Mouse (Mus musculus): ENCODE results near the gene Mthfd1l. TPM values are rescaled to one million over a fixed set of nuclear protein-coding genes. Genes with fewer than 3 reads are reported as not detected.
A peak's percentile ranks its signal among the peaks of the same experiment; 100 is the strongest.

The Mthfd1l gene
- polyA plus RNA-seq, 1 experiment from 2014 or later = 8.3 TPM

- no peak for ATAC-seq (ENCODE audit: insufficient number of reproducible peaks, low FRiP score, low TSS enrichment, low read depth)
- H3K4me3 ChIP-seq = no peak overlapping the region
Observed at GRCm38 (mm10) chr10:3947346-3947745, 25.6 kb upstream of the Mthfd1l start.

DNA sequence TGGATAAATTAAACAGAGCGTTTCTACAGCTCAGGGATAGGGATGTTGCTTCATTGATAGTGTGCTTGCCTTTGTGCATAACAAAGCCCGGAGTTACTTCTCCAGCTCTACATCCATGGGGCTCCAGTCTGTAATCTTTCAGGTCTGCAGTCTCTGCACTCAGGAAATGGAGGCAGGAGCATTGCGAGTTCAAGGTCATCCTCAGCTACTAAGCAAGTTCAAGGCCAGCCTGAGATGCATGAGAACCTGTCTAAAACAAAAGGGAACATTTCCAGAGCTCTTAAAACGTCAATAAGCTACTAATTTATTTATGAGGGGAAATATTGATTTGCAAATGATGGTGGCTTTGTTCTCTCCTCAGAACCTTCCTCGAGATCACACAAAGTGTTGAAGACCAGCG, 23.6 kb upstream of the Mthfd1l start:
- Histone ChIP-seq H3K4me1 (no peaks in the 10 kb centered on the region), H3K36me3 (peaks cover 40% of the 10 kb centered on the region), H3K27me3 (no peaks in the 10 kb centered on the region), H3K4me2 (no peak overlapping the region), H3K9me3 (no peaks in the 10 kb centered on the region), H3K9ac (no peak overlapping the region), H3K4me3 (no peak overlapping the region), H3K27ac (no peak overlapping the region)
- WGBS = 84% methylated on average over 6 of the region's 6 CpGs
- no peak for ATAC-seq (ENCODE audit: insufficient number of reproducible peaks, low FRiP score, low TSS enrichment, low read depth)

More at GRCm38 (mm10) chr10:3947346-3947745, 25.6 kb upstream of the Mthfd1l start:
- Histone ChIP-seq H3K4me1 (no peaks in the 10 kb centered on the region), H3K36me3 (peaks cover 31% of the 10 kb centered on the region), H3K27me3 (no peaks in the 10 kb centered on the region), H3K27ac (no peak overlapping the region), H3K9ac (no peak overlapping the region), H3K4me2 (no peak overlapping the region), H3K9me3 (no peaks in the 10 kb centered on the region)
- WGBS = 94% methylated on average over 7 of the region's 7 CpGs

DNA sequence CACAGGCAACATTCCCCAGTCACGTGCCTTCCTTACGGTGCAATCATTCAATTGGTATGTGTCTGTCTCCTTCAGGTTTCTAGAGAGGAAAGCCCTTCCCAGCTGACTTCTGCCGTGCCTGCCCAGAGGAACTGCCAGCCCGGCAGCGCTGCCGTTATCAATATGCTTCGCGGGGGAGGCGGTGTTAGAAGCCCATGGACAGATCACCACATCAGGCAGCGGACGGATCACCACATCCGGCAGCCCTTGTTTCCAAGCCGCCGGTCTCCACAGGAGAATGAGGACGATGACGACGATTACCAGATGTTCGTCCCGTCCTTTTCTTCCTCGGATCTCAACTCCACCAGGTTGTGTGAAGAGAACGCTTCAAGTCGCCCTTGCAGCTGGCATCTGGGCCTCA, 16.4 kb upstream of the Mthfd1l start:
- H3K27me3 ChIP-seq = no peaks in the 10 kb centered on the region
- H3K9ac ChIP-seq = no peak overlapping the region
- no peaks in the 10 kb centered on the region for H3K9me3 ChIP-seq
- H3K36me3 ChIP-seq = peaks cover 44% of the 10 kb centered on the region
- H3K27ac ChIP-seq = no peak overlapping the region
- 85% methylated on average over 22 of the region's 22 CpGs for WGBS
- H3K4me1 ChIP-seq = no peaks in the 10 kb centered on the region
- H3K4me2 ChIP-seq = no peak overlapping the region
- H3K4me3 ChIP-seq = no peak overlapping the region
- ATAC-seq (ENCODE audit: insufficient number of reproducible peaks, low FRiP score, low TSS enrichment, low read depth) = no peak

GRCm38 (mm10) chr10:3958591-3958990, 14.3 kb upstream of the Mthfd1l start:
- no peak overlapping the region for H3K9ac ChIP-seq
- no peak overlapping the region for H3K4me2 ChIP-seq
- H3K4me3 ChIP-seq = no peak overlapping the region
- no peak overlapping the region for H3K27ac ChIP-seq
- no peak for ATAC-seq (ENCODE audit: insufficient number of reproducible peaks, low FRiP score, low TSS enrichment, low read depth)
- 73% methylated on average over 5 of the region's 5 CpGs for WGBS
- no peaks in the 10 kb centered on the region for H3K27me3 ChIP-seq
- H3K36me3 ChIP-seq = peaks cover 44% of the 10 kb centered on the region
- H3K9me3 ChIP-seq = no peaks in the 10 kb centered on the region
- H3K4me1 ChIP-seq = no peaks in the 10 kb centered on the region

DNA sequence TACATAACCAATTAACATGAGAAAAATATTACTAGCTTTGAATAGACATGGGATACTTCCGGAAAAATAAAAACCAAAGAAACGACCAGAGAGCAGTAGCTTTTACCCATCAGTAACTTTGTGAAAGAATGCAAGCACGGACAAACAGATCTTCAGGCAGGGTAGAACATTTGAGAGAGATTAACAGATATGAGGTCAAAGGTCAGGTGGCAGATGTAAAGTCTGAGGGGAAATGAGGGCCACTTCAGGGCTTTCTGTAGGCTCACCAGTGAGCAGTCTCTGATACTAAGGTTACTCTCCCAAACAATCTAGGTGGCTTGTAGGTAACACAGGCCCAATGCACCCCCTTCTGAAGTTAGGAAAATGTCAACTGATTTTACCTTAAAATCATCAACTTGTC, 3.9 kb upstream of the Mthfd1l start:
- Histone ChIP-seq H3K9ac (no peak overlapping the region), H3K9me3 (no peaks in the 10 kb centered on the region), H3K4me3 (no peak overlapping the region), H3K4me1 (peaks cover 14% of the 10 kb centered on the region; the same call in 1 of the 2 replicates), H3K4me2 (no peak overlapping the region), H3K36me3 (peaks cover 9% of the 10 kb centered on the region), H3K27ac (no peak overlapping the region), H3K27me3 (no peaks in the 10 kb centered on the region)
- 51% methylated on average over 3 of the region's 3 CpGs for WGBS
- ATAC-seq (ENCODE audit: insufficient number of reproducible peaks, low FRiP score, low TSS enrichment, low read depth) = no peak

- H3K27me3 ChIP-seq = no peaks in the 10 kb centered on the region
- peaks cover 17% of the 10 kb centered on the region; the same call in 1 of the 2 replicates for H3K4me1 ChIP-seq
- peak overlapping the region; percentile 72; the same call in 1 of the 2 replicates for H3K4me3 ChIP-seq
- ATAC-seq (ENCODE audit: insufficient number of reproducible peaks, low FRiP score, low TSS enrichment, low read depth) = no peak
- no peaks in the 10 kb centered on the region for H3K9me3 ChIP-seq
- H3K9ac ChIP-seq = no peak overlapping the region
- H3K4me2 ChIP-seq = peak overlapping the region; percentile 95
- no peaks in the 10 kb centered on the region for H3K36me3 ChIP-seq
- H3K27ac ChIP-seq = peak overlapping the region; percentile 94; the same call in 1 of the 2 replicates
- 75% methylated on average over 9 of the region's 9 CpGs for WGBS
Observed at GRCm38 (mm10) chr10:3972237-3972636, 681 bp upstream of the Mthfd1l start.

DNA sequence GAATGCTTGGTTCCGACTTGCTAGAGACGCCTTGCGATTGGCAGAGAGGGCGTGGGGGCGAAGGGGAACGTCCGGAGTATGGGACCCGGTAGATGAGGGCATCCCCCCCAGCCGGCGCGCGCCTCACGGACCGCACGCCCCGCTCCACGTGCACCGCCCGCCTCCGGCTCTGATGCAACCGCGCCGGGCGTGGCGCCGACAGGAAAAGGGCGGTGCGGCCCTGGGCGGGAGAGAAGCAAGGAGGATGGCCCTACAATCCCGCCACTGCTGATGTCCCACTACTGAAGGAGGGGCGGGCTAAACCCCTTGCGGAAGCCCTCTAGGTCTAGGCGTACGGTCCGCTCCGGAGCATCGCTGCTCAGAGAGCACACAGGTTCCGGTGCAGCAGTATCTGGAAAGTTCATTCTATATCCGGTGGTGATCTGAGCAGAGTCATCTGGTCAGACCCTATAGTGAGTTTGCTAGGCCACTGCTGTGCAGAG, 712 bp downstream of the Mthfd1l start:
- peak overlapping the region; percentile 95 for H3K4me2 ChIP-seq
- WGBS = under 1% methylated on average over 38 of the region's 39 CpGs
- H3K9me3 ChIP-seq = no peaks in the 10 kb centered on the region
- peak overlapping the region; percentile 72 for H3K4me3 ChIP-seq
- H3K4me1 ChIP-seq = peaks cover 17% of the 10 kb centered on the region; the same call in 1 of the 2 replicates
- peak overlapping the region; percentile 94 for H3K27ac ChIP-seq
- H3K9ac ChIP-seq = peak overlapping the region; percentile 65
- 0 out of 2 replicates have a peak, but pooled peaks cover 2% of the 10 kb centered on the region for H3K36me3 ChIP-seq
- no peaks in the 10 kb centered on the region for H3K27me3 ChIP-seq
- ATAC-seq (ENCODE audit: insufficient number of reproducible peaks, low FRiP score, low TSS enrichment, low read depth) = peak; percentile 90

GRCm38 (mm10) chr10:3974380-3974779, 1.5 kb downstream of the Mthfd1l start:
- no peaks in the 10 kb centered on the region for H3K27me3 ChIP-seq
- H3K9ac ChIP-seq = no peak overlapping the region
- H3K9me3 ChIP-seq = no peaks in the 10 kb centered on the region
- 71% methylated on average over 3 of the region's 3 CpGs for WGBS
- H3K27ac ChIP-seq = no peak overlapping the region
- peak overlapping the region; percentile 1; the same call in 1 of the 2 replicates for H3K4me2 ChIP-seq
- peaks cover 9% of the 10 kb centered on the region; the same call in 1 of the 2 replicates for H3K36me3 ChIP-seq
- H3K4me3 ChIP-seq = no peak overlapping the region
- ATAC-seq (ENCODE audit: insufficient number of reproducible peaks, low FRiP score, low TSS enrichment, low read depth) = no peak
- H3K4me1 ChIP-seq = peaks cover 17% of the 10 kb centered on the region; the same call in 1 of the 2 replicates

DNA sequence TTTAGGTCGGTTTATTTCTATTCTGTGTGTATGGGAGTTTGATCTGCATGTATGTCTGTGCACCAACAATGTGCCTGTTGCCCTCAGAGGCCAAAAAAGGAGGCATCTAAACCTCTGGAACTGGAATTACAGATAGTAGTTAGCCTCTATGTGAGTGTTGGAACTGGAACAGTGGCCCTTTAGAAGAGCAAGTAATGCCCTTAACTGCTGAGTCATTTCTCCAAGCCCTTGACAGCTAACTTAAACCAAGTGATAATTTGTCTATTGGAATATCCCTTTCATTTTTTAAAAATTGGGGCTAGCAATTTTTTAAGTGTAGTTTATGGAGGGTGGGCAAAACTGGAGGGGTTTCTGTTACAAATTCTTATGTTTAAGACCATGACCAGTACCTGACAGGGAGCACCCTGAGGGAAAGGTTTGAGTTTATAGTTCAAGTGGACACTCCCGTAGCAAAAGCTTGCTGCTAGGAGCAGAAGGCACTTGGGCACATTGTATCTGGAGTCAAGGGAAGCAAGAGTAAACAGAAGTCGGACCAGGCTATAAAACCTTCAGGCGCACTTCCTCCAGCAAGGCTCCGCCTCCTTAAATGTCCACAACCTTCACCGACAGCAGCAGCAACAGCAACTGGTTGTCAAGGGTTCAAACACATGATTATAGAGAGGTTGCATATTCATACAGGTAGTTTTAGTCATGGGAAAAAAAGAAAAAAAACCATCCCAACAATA, 3.1 kb downstream of the Mthfd1l start:
- Histone ChIP-seq H3K4me3 (no peak overlapping the region), H3K27ac (no peak overlapping the region), H3K9me3 (no peaks in the 10 kb centered on the region), H3K27me3 (no peaks in the 10 kb centered on the region), H3K4me2 (no peak overlapping the region), H3K36me3 (peaks cover 20% of the 10 kb centered on the region), H3K4me1 (peaks cover 17% of the 10 kb centered on the region; the same call in 1 of the 2 replicates), H3K9ac (no peak overlapping the region)
- 50% methylated on average over 6 of the region's 6 CpGs for WGBS
- ATAC-seq (ENCODE audit: insufficient number of reproducible peaks, low FRiP score, low TSS enrichment, low read depth) = no peak

GRCm38 (mm10) chr10:3976623-3977010, 3.7 kb downstream of the Mthfd1l start:
- 53% methylated on average over 4 of the region's 4 CpGs for WGBS

GRCm38 (mm10) chr10:3978326-3978725, 5.4 kb downstream of the Mthfd1l start:
- Histone ChIP-seq H3K4me3 (no peak overlapping the region), H3K4me2 (no peak overlapping the region), H3K4me1 (peaks cover 6% of the 10 kb centered on the region; the same call in 1 of the 2 replicates), H3K27ac (no peak overlapping the region), H3K36me3 (peaks cover 23% of the 10 kb centered on the region), H3K9me3 (no peaks in the 10 kb centered on the region), H3K9ac (no peak overlapping the region), H3K27me3 (no peaks in the 10 kb centered on the region)
- no peak for ATAC-seq (ENCODE audit: insufficient number of reproducible peaks, low FRiP score, low TSS enrichment, low read depth)
- 72% methylated on average over 3 of the region's 3 CpGs for WGBS

More at GRCm38 (mm10) chr10:3976623-3977010, 3.7 kb downstream of the Mthfd1l start:
- Histone ChIP-seq H3K9ac (no peak overlapping the region), H3K36me3 (peaks cover 20% of the 10 kb centered on the region), H3K4me3 (no peak overlapping the region), H3K27ac (no peak overlapping the region), H3K4me1 (peaks cover 17% of the 10 kb centered on the region; the same call in 1 of the 2 replicates), H3K9me3 (no peaks in the 10 kb centered on the region), H3K27me3 (no peaks in the 10 kb centered on the region), H3K4me2 (no peak overlapping the region)
- no peak for ATAC-seq (ENCODE audit: insufficient number of reproducible peaks, low FRiP score, low TSS enrichment, low read depth)

- no peaks in the 10 kb centered on the region for H3K9me3 ChIP-seq
- peaks cover 4% of the 10 kb centered on the region; the same call in 1 of the 2 replicates for H3K4me1 ChIP-seq
- WGBS = 94% methylated on average over 5 of the region's 5 CpGs
- H3K27me3 ChIP-seq = no peaks in the 10 kb centered on the region
- no peak overlapping the region for H3K27ac ChIP-seq
- ATAC-seq (ENCODE audit: insufficient number of reproducible peaks, low FRiP score, low TSS enrichment, low read depth) = no peak
- H3K9ac ChIP-seq = no peak overlapping the region
- no peak overlapping the region for H3K4me2 ChIP-seq
- H3K36me3 ChIP-seq = peaks cover 23% of the 10 kb centered on the region
- no peak overlapping the region for H3K4me3 ChIP-seq
Observed at GRCm38 (mm10) chr10:3978792-3979488, 6.0 kb downstream of the Mthfd1l start.
